Mouse (Mus musculus): ENCODE data around the gene Spint5. TPM values are rescaled to one million over a fixed set of nuclear protein-coding genes. Genes with fewer than 3 reads are reported as not detected.

The Spint5 gene
- total and polyA plus RNA-seq, 3 experiments, result 1.4 TPM; not detected in 2

GRCm38 (mm10) chr2:164725895-164726619 lies 11.0 kb downstream of the Spint5 start:
- no peaks in the 10 kb centered on the region for H3K79me2 ChIP-seq (replicated peaks; ENCODE audit: control insufficient read depth, extremely low read depth, insufficient read depth, poor library complexity, severe bottlenecking)
- no peak overlapping the region for H3K27ac ChIP-seq (ENCODE audit: insufficient read depth, low read depth)
- peak; percentile 69 for DNase-seq (ENCODE audit: extremely low read depth)
- no peak overlapping the region for H3K9ac ChIP-seq (ENCODE audit: insufficient read depth, low read depth)
- dilution Hi-C loops (cut with MboI; ENCODE audit: extremely low pct_ligation_motif_present, extremely low pct_unique_long_range_greater_than_20kb, low sequenced_read_pairs) (no loop called here), in situ Hi-C loops (cut with MboI; ENCODE audit: low pct_ligation_motif_present, low pct_unique_long_range_greater_than_20kb, low sequenced_read_pairs) (loop anchor here (10.0 to 25.0 kb wide), 2 partner anchors 61 to 314 kb away; partner anchors contain the start of genes Matn4 and Rbpjl)
- H3K9me3 ChIP-seq (replicated peaks; ENCODE audit: low read length), result peaks cover 18% of the 10 kb centered on the region
- peaks cover 66% of the 10 kb centered on the region for H3K27me3 ChIP-seq (replicated peaks)
- TF ChIP-seq MXI1 (IDR thresholded peaks at IDR 0.05; ENCODE audit: low read depth, low read length), result no peak
- TF ChIP-seq CHD1 (IDR thresholded peaks at IDR 0.05; ENCODE audit: low read depth, low read length), result no peak
- peak; percentile 89 for TF ChIP-seq SMC3 (IDR thresholded peaks at IDR 0.05; ENCODE audit: low read depth, low read length)
- peak; percentile 77 to 94 for TF ChIP-seq CTCF (conservative IDR thresholded peaks at IDR 0.05 in 1 of 2, IDR thresholded peaks at IDR 0.05 in 1 of 2; ENCODE audit: low read depth in 2 of 2, low read length in 2 of 2)
- TF ChIP-seq RAD21 (IDR thresholded peaks at IDR 0.05; ENCODE audit: low read depth, low read length), result peak; percentile 87
- peak; percentile 26 for TF ChIP-seq ZC3H11A (IDR thresholded peaks at IDR 0.05; ENCODE audit: low read depth, low read length)
- no peaks in the 10 kb centered on the region for H3K36me3 ChIP-seq (replicated peaks in 1 of 2; ENCODE audit: control insufficient read depth in 1 of 2, insufficient read depth in 1 of 2, low read length in 1 of 2)
- no peak overlapping the region for H3K4me3 ChIP-seq (replicated peaks in 1 of 3; ENCODE audit: low read depth in 2 of 3, low read length in 2 of 3, poor library complexity in 1 of 3)
- 0 out of 4 replicates have a peak, but pooled peaks cover 0 to 2% of the 10 kb centered on the region in 2 experiments for H3K4me1 ChIP-seq (ENCODE audit: control insufficient read depth in 1 of 2, insufficient read depth in 2 of 2)
- H3K4me2 ChIP-seq (ENCODE audit: insufficient read depth, low read depth, poor library complexity, severe bottlenecking), result no peak overlapping the region

GRCm38 (mm10) chr2:164731719-164732118 lies 16.6 kb downstream of the Spint5 start:
- H3K27me3 ChIP-seq (replicated peaks), result peaks cover 77% of the 10 kb centered on the region
- 0 out of 4 replicates have a peak, but pooled peaks cover 0 to 2% of the 10 kb centered on the region in 2 experiments for H3K4me1 ChIP-seq (ENCODE audit: control insufficient read depth in 1 of 2, insufficient read depth in 2 of 2)
- H3K27ac ChIP-seq (ENCODE audit: insufficient read depth, low read depth), result no peak overlapping the region
- no peak overlapping the region for H3K9ac ChIP-seq (ENCODE audit: insufficient read depth, low read depth)
- no peaks in the 10 kb centered on the region for H3K79me2 ChIP-seq (replicated peaks; ENCODE audit: control insufficient read depth, extremely low read depth, insufficient read depth, poor library complexity, severe bottlenecking)
- no peak for TF ChIP-seq ELF1 (IDR thresholded peaks at IDR 0.05; ENCODE audit: low read depth, low read length)
- no peak for TF ChIP-seq TCF12 (IDR thresholded peaks at IDR 0.05; ENCODE audit: low read depth, low read length)
- no peak for TF ChIP-seq USF2 (conservative IDR thresholded peaks at IDR 0.05; ENCODE audit: low read depth, low read length)
- TF ChIP-seq JUND (conservative IDR thresholded peaks at IDR 0.05; ENCODE audit: low read depth, low read length), result no peak
- no peak for TF ChIP-seq SIN3A (IDR thresholded peaks at IDR 0.05; ENCODE audit: low read length)
- no peak for TF ChIP-seq UBTF (IDR thresholded peaks at IDR 0.05; ENCODE audit: low read depth, low read length)
- TF ChIP-seq KAT2A (IDR thresholded peaks at IDR 0.05; ENCODE audit: insufficient replicate concordance, low read length), result no peak
- no peak for TF ChIP-seq RAD21 (IDR thresholded peaks at IDR 0.05; ENCODE audit: low read depth, low read length)
- no peak for TF ChIP-seq MAZ (IDR thresholded peaks at IDR 0.05; ENCODE audit: low read depth, low read length)
- no peak for TF ChIP-seq POLR2AphosphoS2 (IDR thresholded peaks at IDR 0.05; ENCODE audit: low read depth, low read length)
- TF ChIP-seq BHLHE40 (IDR thresholded peaks at IDR 0.05; ENCODE audit: low read depth, low read length), result no peak
- TF ChIP-seq POLR2A (IDR thresholded peaks at IDR 0.05; ENCODE audit: low read depth, low read length), result no peak
- no peak for TF ChIP-seq ETS1 (conservative IDR thresholded peaks at IDR 0.05; ENCODE audit: low read depth, low read length)
- TF ChIP-seq ZC3H11A (IDR thresholded peaks at IDR 0.05; ENCODE audit: low read depth, low read length), result no peak
- no peak for TF ChIP-seq MEF2A (IDR thresholded peaks at IDR 0.05; ENCODE audit: borderline replicate concordance, low read depth, low read length)
- no peak for TF ChIP-seq RCOR1 (conservative IDR thresholded peaks at IDR 0.05; ENCODE audit: low read depth, low read length)
- no peaks in the 10 kb centered on the region for H3K9me3 ChIP-seq (replicated peaks; ENCODE audit: low read length)
- dilution Hi-C loops (cut with MboI; ENCODE audit: extremely low pct_ligation_motif_present, extremely low pct_unique_long_range_greater_than_20kb, low sequenced_read_pairs), result no loop called here
- no peak overlapping the region for H3K4me2 ChIP-seq (ENCODE audit: insufficient read depth, low read depth, poor library complexity, severe bottlenecking)
- no peaks in the 10 kb centered on the region for H3K36me3 ChIP-seq (replicated peaks in 1 of 2; ENCODE audit: control insufficient read depth in 1 of 2, insufficient read depth in 1 of 2, low read length in 1 of 2)
- DNase-seq (ENCODE audit: extremely low read depth), result no peak
- in situ Hi-C loops (cut with MboI; ENCODE audit: low pct_ligation_motif_present, low pct_unique_long_range_greater_than_20kb, low sequenced_read_pairs), result loop anchor here (25.0 kb wide), 1 partner anchor 319 kb away; the partner anchor contains the start of genes Matn4 and Rbpjl
- H3K4me3 ChIP-seq (replicated peaks in 1 of 3; ENCODE audit: low read depth in 2 of 3, low read length in 2 of 3, poor library complexity in 1 of 3), result no peak overlapping the region
